Comparison of ENCODE assay signal across 9 mouse cellular contexts in genomic region chr17:23850853-23851749, GRCm38 (mm10). TPM values are rescaled to one million over a fixed set of nuclear protein-coding genes. Genes with fewer than 3 reads are reported as not detected.
DNase-seq lines count a peak whose midpoint lies in the region; ATAC-seq lines count a peak whose summit lies in the region.
"Had no signal": no experiment of that assay in that cellular context is flagged by ENCODE, and none has a peak within 500 bp of the region (broad histone marks: within the 10 kb centered on the region; RNA-seq: fewer than 3 reads in every experiment).

No protein-coding gene starts in this region.

- no peak overlapping the region for H3K9ac ChIP-seq in heart, embryonic 12.5 days
- H3K9ac ChIP-seq: limb, embryonic 15.5 days had no signal

- no peak overlapping the region for H3K27ac ChIP-seq in heart, embryonic 12.5 days (ENCODE audit: poor library complexity, severe bottlenecking)
- H3K27ac ChIP-seq: limb, embryonic 15.5 days had no signal

- H3K4me1 ChIP-seq in heart, embryonic 12.5 days (replicated peaks): peaks cover 9% of the 10 kb centered on the region
- H3K4me1 ChIP-seq: limb, embryonic 15.5 days had no signal

- H3K9me3 ChIP-seq in heart, embryonic 12.5 days (replicated peaks): 0 out of 2 replicates have a peak, but pooled peaks cover 3% of the 10 kb centered on the region
- H3K9me3 ChIP-seq: limb, embryonic 15.5 days had no signal

- H3K4me3 ChIP-seq in heart, embryonic 12.5 days: no peak overlapping the region
- H3K4me3 ChIP-seq: limb, embryonic 15.5 days had no signal

- WGBS in heart, embryonic 12.5 days: 46% methylated on average over 18 of the region's 19 CpGs

- no peaks in the 10 kb centered on the region; the same call in 1 of the 2 replicates for H3K27me3 ChIP-seq in heart, embryonic 12.5 days (replicated peaks)
- H3K27me3 ChIP-seq: limb, embryonic 15.5 days had no signal

- peak; percentile 24 to 77 for DNase-seq in heart, adult 18-20 months
- DNase-seq in MN1 (ENCODE audit: low spot score): peak; percentile 43
- DNase-seq in cerebellum, postnatal 10 days: peak; percentile 82 to 89
- peak; percentile 50 for DNase-seq in gastrocnemius, postnatal 14 days
- DNase-seq in layer of hippocampus, adult 9-10 months (ENCODE audit: low spot score): peak; percentile 65
- peak; percentile 67 to 78 for DNase-seq in lung, postnatal 4 days
- DNase-seq in spleen, postnatal 4 days (ENCODE audit: low spot score in 2 of 2): peak; percentile 55 to 80

- no peak overlapping the region for H3K4me2 ChIP-seq in heart, embryonic 12.5 days
- H3K4me2 ChIP-seq: limb, embryonic 15.5 days had no signal

- H3K36me3 ChIP-seq in heart, embryonic 12.5 days: no peaks in the 10 kb centered on the region
- H3K36me3 ChIP-seq: limb, embryonic 15.5 days had no signal

- intact Hi-C loops in gastrocnemius, postnatal 14 days (cut with DNase I; ENCODE audit: low total_unique reads): loop anchor here (5.0 kb wide), 1 partner anchor 111 kb away; no protein-coding TSS in a partner anchor

- ATAC-seq in heart, embryonic 12.5 days (ENCODE audit: insufficient number of reproducible peaks, low FRiP score): no peak

RNA-seq across cellular contexts. Expression of gene Prss41, which starts 7.1 kb away (rescaled TPM):
- total RNA-seq in heart, adult 18-20 months (2021): not detected
- 0.36 TPM in 1 of 2 replicates, not detected in the other for polyA plus RNA-seq in heart, embryonic 12.5 days (2016; fragmentation: Nextera tagmentation; extraction: Ambion mirVana)
- under 1 TPM in 1 of 2 experiments, not detected in 1; 0.18 TPM for total RNA-seq in gastrocnemius, postnatal 14 days (2021)

RNA-seq across cellular contexts. Expression of gene Prss32, which starts 7.4 kb away (rescaled TPM):
- total RNA-seq in heart, adult 18-20 months (2021): not detected
- polyA plus RNA-seq in heart, embryonic 12.5 days (2016; fragmentation: Nextera tagmentation; extraction: Ambion mirVana): not detected in 2 replicates
- total RNA-seq in gastrocnemius, postnatal 14 days (2021): not detected
- polyA plus RNA-seq: limb, embryonic 15.5 days had no signal

RNA-seq across cellular contexts. Expression of gene Prss33, which starts 15.2 kb away (rescaled TPM):
- total RNA-seq in heart, adult 18-20 months (2021): not detected
- polyA plus RNA-seq in heart, embryonic 12.5 days (2016; fragmentation: Nextera tagmentation; extraction: Ambion mirVana): not detected in 2 replicates
- not detected for total RNA-seq in gastrocnemius, postnatal 14 days (2021)
- polyA plus RNA-seq: limb, embryonic 15.5 days had no signal

RNA-seq across cellular contexts. Expression of gene Prss21, which starts 16.8 kb away (rescaled TPM):
- total RNA-seq in heart, adult 18-20 months (2021): not detected
- polyA plus RNA-seq in heart, embryonic 12.5 days (2016; fragmentation: Nextera tagmentation; extraction: Ambion mirVana): not detected in 2 replicates
- not detected for total RNA-seq in gastrocnemius, postnatal 14 days (2021)
- polyA plus RNA-seq: limb, embryonic 15.5 days had no signal

RNA-seq across cellular contexts. Expression of gene Elob, which starts 22.2 kb away (rescaled TPM):
- 100 to 1,000 TPM; 357 to 360 TPM for total RNA-seq in heart, adult 18-20 months (2021)
- polyA plus RNA-seq in heart, embryonic 12.5 days (2016; fragmentation: Nextera tagmentation; extraction: Ambion mirVana): 878 and 903 TPM in 2 replicates
- total RNA-seq in gastrocnemius, postnatal 14 days (2021): 100 to 1,000 TPM; 321 to 328 TPM
